ENCODE assay signal across 9 mouse cellular contexts in genomic region chr11:114676896-114677530, GRCm38 (mm10). TPM values are rescaled to one million over a fixed set of nuclear protein-coding genes. Genes with fewer than 3 reads are reported as not detected.
DNase-seq lines count a peak whose midpoint lies in the region; ATAC-seq and TF ChIP-seq lines count a peak whose summit lies in the region.
"Had no signal": no experiment of that assay in that cellular context is flagged by ENCODE, and none has a peak within 500 bp of the region (broad histone marks: within the 10 kb centered on the region; RNA-seq: fewer than 3 reads in every experiment).

No protein-coding gene starts in this region.

- H3K36me3 ChIP-seq in heart, embryonic 14.5 days (ENCODE audit: control insufficient read depth, insufficient read depth, low read length) = peaks cover 22% of the 10 kb centered on the region
- H3K36me3 ChIP-seq in liver, postnatal 0 days (replicated peaks; ENCODE audit: insufficient read depth, low read length) = peaks cover 17% of the 10 kb centered on the region

- no peak overlapping the region; the same call in 1 of the 2 replicates for H3K9ac ChIP-seq in heart, embryonic 14.5 days (ENCODE audit: low read length)
- peak overlapping the region; percentile 78 for H3K9ac ChIP-seq in liver, postnatal 0 days (replicated peaks)

- peak overlapping the region; percentile 99 for H3K4me2 ChIP-seq in heart, embryonic 14.5 days (ENCODE audit: low read length)
- H3K4me2 ChIP-seq in liver, postnatal 0 days (ENCODE audit: low read depth, low read length) = peak overlapping the region; percentile 90

- WGBS in heart, embryonic 14.5 days = 48% methylated on average over 9 of the region's 9 CpGs
- WGBS in liver, postnatal 0 days (ENCODE audit: insufficient replicate concordance) = 64% methylated on average over 8 of the region's 9 CpGs

- TF ChIP-seq POLR2A in cortical plate, adult 2 months (IDR thresholded peaks at IDR 0.05; ENCODE audit: extremely low read depth, insufficient read depth, low read length) = no peak

- 0 out of 4 replicates have a peak overlapping the region, but pooled peaks of 1 of the 2 experiments have one; percentile 62 for H3K4me3 ChIP-seq in heart, embryonic 14.5 days (ENCODE audit: control insufficient read depth in 1 of 2, insufficient read depth in 1 of 2, low read depth in 1 of 2, low read length in 2 of 2)
- H3K4me3 ChIP-seq in cortical plate, adult 2 months (ENCODE audit: insufficient read depth, low read length) = peak overlapping the region; percentile 46; the same call in 1 of the 2 replicates
- peak overlapping the region; percentile 67; the same call in 1 of the 2 replicates for H3K4me3 ChIP-seq in liver, postnatal 0 days (ENCODE audit: low read depth, low read length)

- H3K9me3 ChIP-seq in heart, embryonic 14.5 days (ENCODE audit: control insufficient read depth, low read length) = no peaks in the 10 kb centered on the region
- no peaks in the 10 kb centered on the region for H3K9me3 ChIP-seq in liver, postnatal 0 days (ENCODE audit: low read length)

- TF ChIP-seq EP300 in liver, postnatal 0 days (IDR thresholded peaks at IDR 0.05; ENCODE audit: low read depth) = no peak

- peaks cover 28 to 30% of the 10 kb centered on the region in 2 experiments for H3K4me1 ChIP-seq in heart, embryonic 14.5 days (ENCODE audit: control insufficient read depth in 2 of 2, insufficient read depth in 2 of 2, low read length in 2 of 2)
- no peaks in the 10 kb centered on the region for H3K4me1 ChIP-seq in cortical plate, adult 2 months (ENCODE audit: control insufficient read depth, insufficient read depth, low read length)
- H3K4me1 ChIP-seq in liver, postnatal 0 days (ENCODE audit: insufficient read depth) = peaks cover 39% of the 10 kb centered on the region

- TF ChIP-seq CTCF in cortical plate, adult 2 months (IDR thresholded peaks at IDR 0.05; ENCODE audit: extremely low read depth, insufficient read depth, low read length) = no peak
- no peak for TF ChIP-seq CTCF in liver, postnatal 0 days (IDR thresholded peaks at IDR 0.05; ENCODE audit: low read depth)

- H3K27me3 ChIP-seq in heart, embryonic 14.5 days (ENCODE audit: control insufficient read depth, insufficient read depth, low read length) = no peaks in the 10 kb centered on the region
- no peaks in the 10 kb centered on the region for H3K27me3 ChIP-seq in liver, postnatal 0 days (ENCODE audit: insufficient read depth, low read length)
- H3K27me3 ChIP-seq: Patski had no signal

- no peak for DNase-seq in heart, adult 18-20 months
- DNase-seq in heart, postnatal 4 days = peak; percentile 47
- DNase-seq in liver, postnatal 0 days = no peak
- DNase-seq in spleen, adult 18-20 months = no peak
- DNase-seq in right cerebral cortex, adult 2 months (ENCODE audit: low spot score in 2 of 2) = no peak
- no peak for DNase-seq in spleen, postnatal 14 days (ENCODE audit: low spot score in 2 of 2)

- no peak overlapping the region for H3K27ac ChIP-seq in heart, embryonic 14.5 days (replicated peaks in 1 of 2; ENCODE audit: control insufficient read depth in 1 of 2, insufficient read depth in 1 of 2, low read depth in 2 of 2, low read length in 2 of 2)
- H3K27ac ChIP-seq in cortical plate, adult 2 months (ENCODE audit: insufficient read depth, low read length) = no peak overlapping the region
- H3K27ac ChIP-seq in liver, postnatal 0 days (ENCODE audit: low read depth) = no peak overlapping the region

- ATAC-seq in heart, embryonic 14.5 days (ENCODE audit: insufficient number of reproducible peaks, insufficient read depth, low FRiP score, low read depth) = no peak
- no peak for ATAC-seq in liver, postnatal 0 days
- ATAC-seq: Patski had no signal

RNA-seq across cellular contexts. Expression of gene Ttyh2, which starts 1.8 kb away (rescaled TPM):
- 7.9 and 8.6 TPM in 2 replicates for polyA plus RNA-seq in heart, embryonic 14.5 days (2014; fragmentation: Nextera tagmentation; extraction: Ambion mirVana)
- 1 to 10 TPM; 3.5 to 4.1 TPM for total RNA-seq in heart, adult 18-20 months (2021)
- polyA plus RNA-seq in cortical plate, adult 2 months (2012; rRNA removed) = 29.1 and 33.1 TPM in 2 replicates
- total RNA-seq in heart, postnatal 4 days (2021) = 10 to 100 TPM; 27.4 to 27.7 TPM
- 22.1 and 23.7 TPM in 2 replicates for polyA plus RNA-seq in liver, postnatal 0 days (2015; fragmentation: Nextera tagmentation; extraction: Ambion mirVana)

RNA-seq across cellular contexts. Expression of gene Rpl38, which starts 8.7 kb away (rescaled TPM):
- polyA plus RNA-seq in heart, embryonic 14.5 days (2014; fragmentation: Nextera tagmentation; extraction: Ambion mirVana) = 703 and 745 TPM in 2 replicates
- total RNA-seq in heart, adult 18-20 months (2021) = 100 to 1,000 TPM; 681 to 698 TPM
- 1,795 and 1,828 TPM in 2 replicates for polyA plus RNA-seq in cortical plate, adult 2 months (2012; rRNA removed)
- total RNA-seq in heart, postnatal 4 days (2021) = 100 to 1,000 TPM; 922 to 952 TPM
- polyA plus RNA-seq in liver, postnatal 0 days (2015; fragmentation: Nextera tagmentation; extraction: Ambion mirVana) = 793 and 837 TPM in 2 replicates

RNA-seq across cellular contexts. Expression of gene Dnaic2, which starts 50.2 kb away (rescaled TPM):
- 0.35 TPM in 1 of 2 replicates, not detected in the other for polyA plus RNA-seq in heart, embryonic 14.5 days (2014; fragmentation: Nextera tagmentation; extraction: Ambion mirVana)
- under 1 TPM in 1 of 2 experiments, not detected in 1; 0.46 TPM for total RNA-seq in heart, adult 18-20 months (2021)
- 2.0 and 2.9 TPM in 2 replicates for polyA plus RNA-seq in cortical plate, adult 2 months (2012; rRNA removed)
- under 1 TPM; 0.79 to 0.88 TPM for total RNA-seq in heart, postnatal 4 days (2021)
- 0.13 TPM in 1 of 2 replicates, not detected in the other for polyA plus RNA-seq in liver, postnatal 0 days (2015; fragmentation: Nextera tagmentation; extraction: Ambion mirVana)
